Mouse (Mus musculus): ENCODE data around the gene Disc1. TPM values are rescaled to one million over a fixed set of nuclear protein-coding genes. Genes with fewer than 3 reads are reported as not detected.

The Disc1 gene
- total RNA-seq, 2 experiments from 2014 or later, result 0.61 to 1.0 TPM

- DNase-seq, result no peak
Measured at GRCm38 (mm10) chr8:125128305-125128704, 74.3 kb downstream of the Disc1 start.

- no peak for DNase-seq
Measured at GRCm38 (mm10) chr8:125130835-125131234, 76.8 kb downstream of the Disc1 start.

- no peak for DNase-seq
Measured at GRCm38 (mm10) chr8:125131265-125131664, 77.3 kb downstream of the Disc1 start.

- DNase-seq, result peak; percentile 40
Measured at GRCm38 (mm10) chr8:125133685-125134114, 79.7 kb downstream of the Disc1 start.

DNA sequence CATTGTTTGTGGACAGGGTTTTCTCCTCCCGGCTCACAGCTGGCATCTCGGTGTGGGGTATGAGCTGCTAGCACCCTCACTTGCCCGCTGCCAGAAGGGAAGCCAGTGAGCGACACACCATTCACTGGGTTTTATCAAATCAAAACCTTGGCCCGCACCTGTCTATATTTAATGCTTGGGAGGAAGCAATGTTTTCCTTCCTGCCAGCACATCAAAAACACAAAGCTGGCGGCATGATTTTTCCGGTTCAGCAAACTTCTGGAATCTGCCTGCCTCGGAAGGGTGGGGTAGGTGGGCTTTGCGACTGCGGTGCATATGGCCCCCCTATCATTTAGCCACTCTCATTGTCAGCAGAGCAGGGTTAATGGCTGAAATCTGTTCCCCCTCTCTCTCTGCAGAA lies 80.9 kb downstream of the Disc1 start:
- DNase-seq, result peak; percentile 21

GRCm38 (mm10) chr8:125139689-125140150 lies 85.7 kb downstream of the Disc1 start:
- peak; percentile 27 for DNase-seq

DNA sequence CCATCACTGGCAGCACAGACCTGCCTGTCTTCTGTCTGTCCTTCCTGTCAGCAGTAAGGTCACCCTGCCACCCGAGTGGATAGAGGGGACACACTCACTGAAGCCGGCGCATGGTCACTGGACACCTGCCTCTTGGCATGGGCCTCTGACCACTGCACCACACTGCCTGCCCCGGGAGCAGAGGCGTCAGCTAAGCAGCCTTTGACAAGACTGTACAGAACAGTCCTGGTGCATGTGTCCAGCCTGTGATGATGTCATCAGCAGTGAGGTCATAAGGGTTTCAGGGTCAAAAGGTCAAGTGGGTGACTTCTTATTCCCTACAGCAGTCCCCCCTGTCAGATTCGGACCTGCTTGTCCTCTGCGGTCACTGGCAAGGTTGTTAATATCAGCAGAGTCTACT lies 87.0 kb downstream of the Disc1 start:
- DNase-seq, result no peak

- no peak for DNase-seq
Measured at GRCm38 (mm10) chr8:125156863-125157640, 103.1 kb downstream of the Disc1 start.

DNA sequence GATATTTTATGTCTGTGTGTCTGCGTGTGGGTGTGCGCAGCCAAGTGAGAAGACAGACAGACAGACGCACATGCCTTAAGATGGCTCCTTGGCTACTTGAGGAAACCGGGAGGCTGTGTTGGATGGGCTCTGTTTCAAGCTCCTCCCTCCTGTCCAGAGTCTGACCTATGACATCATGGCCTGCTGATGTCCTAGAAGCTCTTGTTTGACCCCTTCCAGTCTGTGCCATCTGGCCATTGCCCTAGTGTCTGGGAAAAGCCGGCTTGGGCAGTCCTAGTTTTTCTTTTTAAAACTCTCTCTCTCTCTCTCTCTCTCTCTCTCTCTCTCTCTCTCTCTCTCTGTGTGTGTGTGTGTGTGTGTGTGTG lies 103.6 kb downstream of the Disc1 start:
- DNase-seq, result no peak

DNA sequence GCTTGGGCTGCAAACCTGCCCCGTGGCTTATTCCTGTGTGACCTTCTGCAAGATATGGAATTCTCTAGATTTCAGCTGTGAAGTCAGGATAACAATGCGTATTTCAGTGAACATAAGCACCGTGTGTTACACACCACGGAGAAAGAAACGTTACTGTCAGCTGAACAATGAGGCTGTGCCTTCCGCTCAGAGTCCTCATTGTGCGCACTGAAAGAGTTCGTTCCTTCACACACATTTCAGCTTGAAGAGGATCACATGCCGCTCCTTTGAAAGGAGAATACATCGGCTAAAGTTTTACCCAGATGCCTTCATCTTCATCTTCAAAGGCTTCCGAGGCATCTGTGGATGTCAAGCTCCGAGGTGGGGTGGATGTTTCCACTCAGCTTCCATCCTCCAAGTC lies 105.4 kb downstream of the Disc1 start:
- DNase-seq, result no peak

- no peak for DNase-seq
Measured at GRCm38 (mm10) chr8:125163491-125163890, 109.5 kb downstream of the Disc1 start.

DNA sequence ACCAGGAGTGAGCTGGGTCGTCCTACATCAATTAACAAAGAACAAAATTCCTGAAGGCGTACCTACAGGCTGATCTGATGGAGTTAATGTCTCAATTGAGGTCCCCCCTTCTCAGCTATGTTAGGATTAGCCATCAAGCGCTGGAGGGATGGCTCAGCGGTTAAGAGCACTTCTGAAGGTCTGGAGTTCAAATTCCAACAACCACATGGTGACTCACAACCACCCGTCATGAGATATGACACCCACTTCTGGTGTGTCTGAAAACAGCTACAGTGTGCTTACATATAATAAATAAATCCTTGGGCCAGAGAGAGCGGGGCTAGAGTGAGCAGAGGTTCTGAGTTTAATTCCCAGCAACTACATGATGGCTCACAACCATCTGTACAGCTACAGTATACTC lies 109.9 kb downstream of the Disc1 start:
- DNase-seq, result no peak

DNA sequence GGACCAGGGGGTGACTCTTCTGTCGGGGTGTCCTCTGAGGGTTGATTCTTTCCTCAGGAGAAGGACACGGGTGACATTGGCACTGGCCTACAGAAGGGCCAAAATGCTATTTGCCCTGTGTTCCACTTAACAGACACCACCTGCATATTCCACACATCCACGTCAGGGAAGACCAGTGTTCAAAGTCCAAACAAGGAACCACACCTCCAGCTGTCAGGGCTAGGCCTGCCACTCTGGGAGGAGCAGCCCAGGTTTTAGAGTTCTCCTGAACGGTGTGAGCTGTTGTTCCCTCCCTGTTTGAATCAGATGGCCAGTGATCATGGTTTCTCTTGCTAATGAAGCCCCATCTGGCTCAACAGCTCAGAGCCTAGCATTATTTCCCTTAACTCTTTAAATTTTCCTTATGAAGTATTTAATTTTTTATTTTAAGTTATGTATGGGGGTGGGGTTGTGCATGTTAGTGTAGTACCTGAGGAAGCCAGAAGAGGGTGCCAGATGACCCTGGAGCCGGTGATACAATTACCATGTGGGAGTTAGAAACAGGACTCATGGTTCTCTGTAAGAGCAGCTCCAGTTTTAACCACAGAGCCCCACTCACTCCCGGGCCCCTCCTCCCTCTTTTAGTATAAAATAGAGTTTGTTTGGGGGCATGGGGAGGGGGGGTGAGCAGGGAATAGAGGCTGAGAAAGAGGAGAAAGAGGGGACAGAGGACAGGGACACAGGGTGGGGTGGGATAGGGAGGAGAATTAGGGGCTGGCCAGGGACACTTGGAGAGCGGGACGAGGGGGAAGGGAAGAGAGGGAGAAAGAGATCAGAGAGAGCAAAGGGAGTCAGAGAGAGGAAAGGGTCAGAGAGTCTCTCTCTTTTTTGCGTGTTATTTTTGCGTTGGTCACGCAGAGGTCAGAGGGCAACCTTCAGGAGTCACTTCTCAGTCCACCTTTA lies 111.8 kb downstream of the Disc1 start:
- DNase-seq, result no peak

GRCm38 (mm10) chr8:125166545-125166944 lies 112.5 kb downstream of the Disc1 start:
- DNase-seq, result no peak

DNA sequence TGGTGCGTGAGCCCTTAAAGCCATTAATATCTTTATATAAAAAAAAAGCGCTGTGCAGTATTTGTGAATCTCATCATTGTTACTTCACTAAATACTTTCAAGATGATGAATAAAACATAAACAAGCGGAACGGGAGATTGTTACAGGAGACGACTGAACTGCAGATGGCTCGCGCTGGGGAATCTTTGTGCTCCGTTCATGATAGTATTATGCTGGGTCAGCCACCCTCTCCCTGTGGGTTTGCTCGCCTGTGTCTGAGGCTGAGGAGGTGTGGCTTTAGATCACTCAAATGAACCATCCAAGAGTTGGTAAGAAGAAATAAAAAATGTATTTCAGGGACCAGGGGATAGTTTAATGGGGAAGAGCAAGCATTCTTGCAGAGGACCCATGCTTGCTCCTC lies 113.0 kb downstream of the Disc1 start:
- no peak for DNase-seq

GRCm38 (mm10) chr8:125169628-125170027 lies 115.6 kb downstream of the Disc1 start:
- no peak for DNase-seq

DNA sequence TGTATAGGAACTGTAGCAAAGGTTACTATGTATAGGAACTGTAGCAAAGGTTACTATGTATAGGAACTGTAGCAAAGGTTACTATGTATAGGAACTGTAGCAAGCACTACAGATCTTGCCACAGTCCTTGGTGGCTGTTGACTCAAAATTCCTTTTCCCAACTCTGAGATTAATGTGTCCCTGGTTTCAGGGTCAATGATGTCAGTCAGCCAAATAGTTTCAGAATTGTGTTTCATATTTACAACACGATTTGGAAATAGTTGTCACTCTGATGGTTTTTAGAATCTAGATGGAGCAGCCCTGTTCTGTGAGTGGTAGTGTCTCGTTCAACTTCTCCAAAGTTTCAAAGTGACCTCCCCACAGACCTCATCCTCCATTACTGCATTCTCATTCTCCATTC lies 117.5 kb downstream of the Disc1 start:
- no peak for DNase-seq

GRCm38 (mm10) chr8:125174237-125174636 lies 120.2 kb downstream of the Disc1 start:
- peak; percentile 72 for DNase-seq

DNA sequence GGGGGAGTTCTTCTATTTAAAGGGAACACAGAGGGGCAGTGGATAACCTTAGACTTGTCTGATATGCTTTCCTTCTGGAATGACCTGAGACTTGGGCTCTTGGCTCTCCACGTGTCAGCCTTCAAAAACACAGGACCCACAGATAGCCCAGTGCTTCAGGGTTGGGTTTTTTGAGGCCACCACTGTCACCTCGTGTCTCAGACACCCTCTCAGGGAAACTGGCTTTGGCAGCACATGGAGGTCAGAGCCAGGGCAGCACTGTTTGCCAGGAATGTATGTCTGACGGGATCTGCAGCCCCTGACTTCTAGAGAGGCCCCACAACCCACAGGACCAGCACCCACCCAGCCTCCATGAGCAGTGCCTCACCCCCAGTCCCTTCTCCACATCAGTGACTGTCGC lies 120.9 kb downstream of the Disc1 start:
- DNase-seq, result no peak

- DNase-seq, result no peak
Measured at GRCm38 (mm10) chr8:125175661-125176060, 121.7 kb downstream of the Disc1 start.

GRCm38 (mm10) chr8:125177091-125177490 lies 123.1 kb downstream of the Disc1 start:
- DNase-seq, result no peak

DNA sequence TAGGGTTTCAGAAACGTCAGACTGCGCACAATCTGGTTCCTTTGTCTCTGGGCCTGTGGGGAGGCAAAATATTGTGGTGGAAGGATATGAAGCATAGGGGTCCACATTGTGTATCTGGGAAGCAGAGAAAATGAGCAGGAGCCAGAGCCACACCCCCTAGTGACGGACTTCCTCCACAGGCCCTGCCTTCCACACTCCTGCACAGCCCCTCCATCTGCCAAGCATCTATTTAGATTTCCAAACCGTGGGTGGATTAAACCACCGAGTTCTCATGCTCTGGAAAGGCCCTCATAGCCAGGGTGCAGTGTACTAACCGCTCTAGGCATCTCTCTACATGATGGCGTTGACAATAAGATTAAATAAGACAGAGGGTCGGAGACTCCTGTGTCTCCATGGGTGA lies 124.0 kb downstream of the Disc1 start:
- no peak for DNase-seq
